In genomic region chr12:109594961-109595360, GRCm38 (mm10) we compare ENCODE assay signal across 12 mouse cellular contexts. TPM values are rescaled to one million over a fixed set of nuclear protein-coding genes. Genes with fewer than 3 reads are reported as not detected.
A peak's percentile ranks its signal among the peaks of the same experiment; 100 is the strongest.
DNase-seq lines count a peak whose midpoint lies in the region; ATAC-seq and TF ChIP-seq lines count a peak whose summit lies in the region.
"Had no signal": no experiment of that assay in that cellular context is flagged by ENCODE, and none has a peak within 500 bp of the region (broad histone marks: within the 10 kb centered on the region; RNA-seq: fewer than 3 reads in every experiment).

No protein-coding gene starts in this region.

- DNase-seq in heart, adult 9 months (ENCODE audit: low spot score in 2 of 2) = no peak
- no peak for DNase-seq in lung, postnatal 14 days
- no peak for DNase-seq in limb, embryonic 10.5 days (ENCODE audit: low spot score)
- DNase-seq in stomach, postnatal 0 days (ENCODE audit: low spot score) = no peak
- DNase-seq in left cerebral cortex, adult 18-20 months (ENCODE audit: low spot score in 2 of 2) = no peak
- no peak for DNase-seq in heart, embryonic 10.5 days (ENCODE audit: low spot score)
- DNase-seq: kidney, postnatal 14 days had no signal

- H3K4me1 ChIP-seq in heart, embryonic 13.5 days = peaks cover 27% of the 10 kb centered on the region
- H3K4me1 ChIP-seq in lung, embryonic 16.5 days (replicated peaks; ENCODE audit: control insufficient read depth, insufficient read depth, low read length) = peaks cover 28% of the 10 kb centered on the region
- peaks cover 46% of the 10 kb centered on the region for H3K4me1 ChIP-seq in limb, embryonic 10.5 days
- no peaks in the 10 kb centered on the region for H3K4me1 ChIP-seq in stomach, postnatal 0 days (replicated peaks; ENCODE audit: control insufficient read depth, insufficient read depth)
- H3K4me1 ChIP-seq in heart, embryonic 10.5 days = peaks cover 4% of the 10 kb centered on the region; the same call in 1 of the 2 replicates
- H3K4me1 ChIP-seq: midbrain, embryonic 13.5 days had no signal

- 0 out of 2 replicates have a peak, but pooled peaks have one; percentile 1 for TF ChIP-seq CTCF in stomach, postnatal 0 days (IDR thresholded peaks at IDR 0.05; ENCODE audit: low read depth)

- no peak overlapping the region for H3K4me2 ChIP-seq in heart, embryonic 13.5 days
- H3K4me2 ChIP-seq in lung, embryonic 16.5 days (ENCODE audit: low read depth, low read length) = no peak overlapping the region
- H3K4me2 ChIP-seq in stomach, postnatal 0 days (replicated peaks; ENCODE audit: low read depth) = no peak overlapping the region
- H3K4me2 ChIP-seq: midbrain, embryonic 13.5 days had no signal

- 86% methylated on average over 7 of the region's 7 CpGs for WGBS in heart, embryonic 13.5 days
- WGBS in lung, embryonic 16.5 days = 78% methylated on average over 7 of the region's 7 CpGs
- WGBS in limb, embryonic 10.5 days = 91% methylated on average over 7 of the region's 7 CpGs
- 81% methylated on average over 7 of the region's 7 CpGs for WGBS in stomach, postnatal 0 days
- WGBS in heart, embryonic 10.5 days = 86% methylated on average over 7 of the region's 7 CpGs

- ATAC-seq in heart, embryonic 13.5 days (ENCODE audit: extremely low read depth, insufficient number of reproducible peaks, low FRiP score, low TSS enrichment) = no peak
- no peak for ATAC-seq in lung, embryonic 16.5 days (ENCODE audit: low read depth)
- ATAC-seq in stomach, postnatal 0 days (ENCODE audit: low FRiP score, low TSS enrichment) = 0 out of 2 replicates have a peak, but pooled peaks have one; percentile 32
- ATAC-seq: forebrain, embryonic 14.5 days; midbrain, embryonic 13.5 days had no signal

- no peak overlapping the region for H3K9ac ChIP-seq in heart, embryonic 13.5 days
- H3K9ac ChIP-seq in lung, embryonic 16.5 days (ENCODE audit: low read length) = no peak overlapping the region
- H3K9ac ChIP-seq in stomach, postnatal 0 days (ENCODE audit: low read length) = no peak overlapping the region
- H3K9ac ChIP-seq: midbrain, embryonic 13.5 days had no signal

- H3K36me3 ChIP-seq in heart, embryonic 13.5 days = peaks cover 41% of the 10 kb centered on the region
- H3K36me3 ChIP-seq in lung, embryonic 16.5 days (ENCODE audit: control insufficient read depth, insufficient read depth, low read length) = peaks cover 24% of the 10 kb centered on the region
- peaks cover 61% of the 10 kb centered on the region for H3K36me3 ChIP-seq in limb, embryonic 10.5 days
- H3K36me3 ChIP-seq in stomach, postnatal 0 days (ENCODE audit: control insufficient read depth, insufficient read depth, low read length) = no peaks in the 10 kb centered on the region; the same call in 1 of the 2 replicates
- peaks cover 50% of the 10 kb centered on the region for H3K36me3 ChIP-seq in heart, embryonic 10.5 days

- H3K4me3 ChIP-seq in heart, embryonic 13.5 days = no peak overlapping the region
- no peak overlapping the region for H3K4me3 ChIP-seq in lung, embryonic 16.5 days (ENCODE audit: low read length)
- H3K4me3 ChIP-seq in limb, embryonic 10.5 days = no peak overlapping the region
- H3K4me3 ChIP-seq in stomach, postnatal 0 days (ENCODE audit: low read depth, low read length) = no peak overlapping the region
- H3K4me3 ChIP-seq in heart, embryonic 10.5 days = no peak overlapping the region
- H3K4me3 ChIP-seq: midbrain, embryonic 13.5 days had no signal

- TF ChIP-seq EP300 in stomach, postnatal 0 days (optimal IDR thresholded peaks at IDR 0.05) = no peak

- no peaks in the 10 kb centered on the region for H3K9me3 ChIP-seq in heart, embryonic 13.5 days
- H3K9me3 ChIP-seq in lung, embryonic 16.5 days (ENCODE audit: control insufficient read depth, low read length) = no peaks in the 10 kb centered on the region
- H3K9me3 ChIP-seq in limb, embryonic 10.5 days (replicated peaks) = 0 out of 2 replicates have a peak, but pooled peaks cover 3% of the 10 kb centered on the region
- H3K9me3 ChIP-seq in stomach, postnatal 0 days (ENCODE audit: control insufficient read depth, low read length) = no peaks in the 10 kb centered on the region
- no peaks in the 10 kb centered on the region for H3K9me3 ChIP-seq in heart, embryonic 10.5 days
- H3K9me3 ChIP-seq: midbrain, embryonic 13.5 days had no signal

- H3K27ac ChIP-seq in heart, embryonic 13.5 days (replicated peaks) = 0 out of 2 replicates have a peak overlapping the region, but pooled peaks have one; percentile 61
- H3K27ac ChIP-seq in lung, embryonic 16.5 days (ENCODE audit: low read length) = peak overlapping the region; percentile 80
- H3K27ac ChIP-seq in limb, embryonic 10.5 days = peak overlapping the region; percentile 84
- no peak overlapping the region for H3K27ac ChIP-seq in stomach, postnatal 0 days (replicated peaks)
- H3K27ac ChIP-seq in heart, embryonic 10.5 days = no peak overlapping the region
- H3K27ac ChIP-seq: midbrain, embryonic 13.5 days had no signal

- H3K27me3 ChIP-seq in heart, embryonic 13.5 days (replicated peaks) = no peaks in the 10 kb centered on the region
- no peaks in the 10 kb centered on the region for H3K27me3 ChIP-seq in lung, embryonic 16.5 days (ENCODE audit: control insufficient read depth, insufficient read depth, low read depth, low read length)
- no peaks in the 10 kb centered on the region for H3K27me3 ChIP-seq in limb, embryonic 10.5 days (ENCODE audit: low read depth, poor library complexity, severe bottlenecking)
- H3K27me3 ChIP-seq in stomach, postnatal 0 days (ENCODE audit: control insufficient read depth, insufficient read depth, low read length) = no peaks in the 10 kb centered on the region
- H3K27me3 ChIP-seq in heart, embryonic 10.5 days (ENCODE audit: insufficient read depth, poor library complexity, severe bottlenecking) = no peaks in the 10 kb centered on the region
- H3K27me3 ChIP-seq: midbrain, embryonic 13.5 days had no signal

RNA-seq across cellular contexts. Expression of gene Rtl1, which starts 5.2 kb away (rescaled TPM):
- polyA plus RNA-seq in heart, embryonic 13.5 days (2015; fragmentation: Nextera tagmentation; extraction: Ambion mirVana) = 0.47 and 0.52 TPM in 2 replicates
- 1.0 and 1.6 TPM in 2 replicates for polyA plus RNA-seq in lung, embryonic 16.5 days (2015; fragmentation: Nextera tagmentation; extraction: Ambion mirVana)
- polyA plus RNA-seq in limb, embryonic 10.5 days (2016; fragmentation: Nextera tagmentation; extraction: Ambion mirVana) = 0.69 and 0.74 TPM in 2 replicates
- 0.33 and 0.35 TPM in 2 replicates for polyA plus RNA-seq in stomach, postnatal 0 days (2015; fragmentation: Nextera tagmentation; extraction: Ambion mirVana)
- total RNA-seq in left cerebral cortex, adult 18-20 months (2021) = under 1 TPM; 0.21 to 0.26 TPM
- 0.34 and 0.94 TPM in 2 replicates for polyA plus RNA-seq in heart, embryonic 10.5 days (2016; fragmentation: Nextera tagmentation; extraction: Ambion mirVana)
- polyA plus RNA-seq: small intestine, adult 2 months had no signal

Comparison
In these comparisons a context has a peak if more than half of its experiments do, and no peak if none do; other contexts are left out.
1. H3K27ac ChIP-seq: peak in heart, embryonic 13.5 days (single experiment), lung, embryonic 16.5 days (single experiment) and limb, embryonic 10.5 days (single experiment); none in stomach, postnatal 0 days (single experiment) and heart, embryonic 10.5 days (single experiment).